Mouse (Mus musculus) lung, adult 18-20 months (tissue): ENCODE results near the gene Pappa.

Source experiments
- DNase-seq, 2 experiments: peaks; one replicate each; pipeline ENCODE4 v3.0.0; 2022; ENCODE audit warnings: mixed read lengths in 2 of 2

Pappa gene

GRCm38 (mm10) chr4:65123741-65124224 lies at the start of gene Pappa:
Gene Pappa, plus strand, starts transcription at chr4:65124174.
- no peak for DNase-seq

- no peak for DNase-seq
These were observed 45.9 kb upstream of the Pappa start for GRCm38 (mm10) chr4:65077906-65078615.

GRCm38 (mm10) chr4:65086864-65087263 lies 37.1 kb upstream of the Pappa start:
- no peak for DNase-seq

- no peak for DNase-seq
These were observed 36.4 kb upstream of the Pappa start for GRCm38 (mm10) chr4:65087592-65087991.

GRCm38 (mm10) chr4:65092191-65092590 lies 31.8 kb upstream of the Pappa start:
- no peak for DNase-seq

- DNase-seq, result no peak
These were observed 3.6 kb upstream of the Pappa start for GRCm38 (mm10) chr4:65120329-65120728.

- DNase-seq, result no peak
These were observed 1.1 kb upstream of the Pappa start for GRCm38 (mm10) chr4:65122841-65123240.

GRCm38 (mm10) chr4:65124369-65125151 lies 586 bp downstream of the Pappa start:
- DNase-seq, result peak in 1 of 2 experiments; percentile 5

GRCm38 (mm10) chr4:65125341-65126332 lies 1.7 kb downstream of the Pappa start:
- peak; percentile 15 to 30 for DNase-seq

GRCm38 (mm10) chr4:65126451-65127290 lies 2.7 kb downstream of the Pappa start:
- DNase-seq, result peak in 1 of 2 experiments; percentile 21

GRCm38 (mm10) chr4:65127291-65127590 lies 3.3 kb downstream of the Pappa start:
- DNase-seq, result peak in 1 of 2 experiments; percentile 6

GRCm38 (mm10) chr4:65132657-65133056 lies 8.7 kb downstream of the Pappa start:
- no peak for DNase-seq

- DNase-seq, result no peak
These were observed 10.4 kb downstream of the Pappa start for GRCm38 (mm10) chr4:65134358-65134757.

GRCm38 (mm10) chr4:65135109-65135508 lies 11.1 kb downstream of the Pappa start:
- DNase-seq, result no peak

GRCm38 (mm10) chr4:65136541-65136940 lies 12.6 kb downstream of the Pappa start:
- no peak for DNase-seq

GRCm38 (mm10) chr4:65146936-65147335 lies 23.0 kb downstream of the Pappa start:
- no peak for DNase-seq

GRCm38 (mm10) chr4:65153601-65154000 lies 29.6 kb downstream of the Pappa start:
- no peak for DNase-seq

GRCm38 (mm10) chr4:65156231-65156630 lies 32.3 kb downstream of the Pappa start:
- DNase-seq, result no peak

- no peak for DNase-seq
These were observed 34.7 kb downstream of the Pappa start for GRCm38 (mm10) chr4:65158651-65159050.

- DNase-seq, result no peak
These were observed 35.5 kb downstream of the Pappa start for GRCm38 (mm10) chr4:65159481-65159880.

GRCm38 (mm10) chr4:65163698-65164097 lies 39.7 kb downstream of the Pappa start:
- DNase-seq, result no peak

GRCm38 (mm10) chr4:65166288-65166835 lies 42.4 kb downstream of the Pappa start:
- DNase-seq, result peak; percentile 6 to 8
